10 mouse cellular contexts compared by ENCODE assay signal in the genomic region with DNA sequence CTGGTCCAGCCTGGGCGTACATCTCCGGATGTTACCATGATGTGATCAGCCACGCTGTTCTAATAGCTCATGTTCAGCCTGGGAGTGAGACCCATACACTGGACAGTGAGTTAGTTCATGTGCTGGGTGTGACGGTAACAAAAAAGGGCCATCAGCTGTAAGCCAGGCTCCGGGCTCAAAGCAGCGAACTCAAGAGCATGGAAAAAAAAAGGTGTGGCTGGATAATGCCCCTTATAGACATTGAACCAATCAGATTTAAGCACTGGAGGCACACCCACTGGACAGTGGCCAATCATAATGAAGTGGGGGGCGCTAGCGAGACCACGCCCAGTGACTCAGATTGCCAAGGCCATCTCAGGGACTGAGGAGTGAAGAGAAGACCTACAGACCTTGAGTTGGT. TPM values are rescaled to one million over a fixed set of nuclear protein-coding genes. Genes with fewer than 3 reads are reported as not detected.
DNase-seq lines count a peak whose midpoint lies in the region; ATAC-seq and TF ChIP-seq lines count a peak whose summit lies in the region.
"Had no signal": no experiment of that assay in that cellular context is flagged by ENCODE, and none has a peak within 500 bp of the region (broad histone marks: within the 10 kb centered on the region; RNA-seq: fewer than 3 reads in every experiment).

A gene (plus strand): TSS at position 338 of the 400 bp plus-strand sequence.

- no peak for TF ChIP-seq EP300 in heart, adult 2 months (IDR thresholded peaks at IDR 0.05; ENCODE audit: insufficient read depth, low read depth, low read length)

- TF ChIP-seq CTCF in heart, adult 2 months (IDR thresholded peaks at IDR 0.05), result no peak
- TF ChIP-seq CTCF in thymus, adult 2 months (IDR thresholded peaks at IDR 0.05; ENCODE audit: borderline replicate concordance, control insufficient read depth, extremely low read depth, insufficient read depth, low read length, poor library complexity), result no peak

- peak; percentile 27 for DNase-seq in heart, postnatal 4 days
- no peak for DNase-seq in heart, adult 2 months
- DNase-seq in ES-E14 (ENCODE audit: low read depth, low spot score), result peak; percentile 50
- DNase-seq in embryo, embryonic 10 days (ENCODE audit: low spot score), result peak; percentile 55
- no peak for DNase-seq in layer of hippocampus, postnatal 36 days
- DNase-seq in thymus, adult 2 months, result no peak
- DNase-seq: right cerebral cortex, postnatal 14 days had no signal

- in situ Hi-C loops in ES-E14 (cut with MboI; ENCODE audit: low sequenced_read_pairs in 2 of 2, unreplicated experiment in 2 of 2), result no loop called here

- 40% methylated on average over 9 of the region's 9 CpGs for WGBS in heart, adult 2 months
- WGBS in macrophage (ENCODE audit: missing documents), result 79% methylated on average over 9 of the region's 9 CpGs
- 74% methylated on average over 9 of the region's 9 CpGs for WGBS in thymus, adult 2 months

- no peak for TF ChIP-seq POLR2A in heart, adult 2 months (IDR thresholded peaks at IDR 0.05; ENCODE audit: insufficient read depth, low read depth, low read length)
- no peak for TF ChIP-seq POLR2A in thymus, adult 2 months (IDR thresholded peaks at IDR 0.05; ENCODE audit: control insufficient read depth, extremely low read depth, insufficient read depth, low read length, poor library complexity)

- H3K36me3 ChIP-seq in heart, adult 2 months (ENCODE audit: control insufficient read depth, insufficient read depth, low read length), result no peaks in the 10 kb centered on the region
- H3K36me3 ChIP-seq in ES-E14 (ENCODE audit: control insufficient read depth, insufficient read depth, low read length, poor library complexity, severe bottlenecking), result no peaks in the 10 kb centered on the region
- H3K36me3 ChIP-seq in macrophage (ENCODE audit: inconsistent target), result no peaks in the 10 kb centered on the region
- H3K36me3 ChIP-seq in thymus, adult 2 months (ENCODE audit: control insufficient read depth, insufficient read depth, low read length), result no peaks in the 10 kb centered on the region
- H3K36me3 ChIP-seq: limb, embryonic 12.5 days had no signal

- no peaks in the 10 kb centered on the region for H3K9me3 ChIP-seq in ES-E14 (ENCODE audit: control insufficient read depth, insufficient read depth, low read depth, low read length)

- H3K79me2 ChIP-seq in heart, adult 2 months (replicated peaks; ENCODE audit: control insufficient read depth, insufficient read depth, low read length), result no peaks in the 10 kb centered on the region
- no peaks in the 10 kb centered on the region for H3K79me2 ChIP-seq in macrophage (ENCODE audit: inconsistent target)

- intact Hi-C loops in heart, adult 2 months (cut with DNase I), result no loop called here

- no peak within 1 kb of the TSS for H3K27ac ChIP-seq in heart, adult 2 months
- H3K27ac ChIP-seq in ES-E14 (ENCODE audit: insufficient read depth, low read depth, low read length, poor library complexity, severe bottlenecking) (no peak within 1 kb of the TSS; the same call in 1 of the 2 replicates), macrophage (peak within 1 kb of the TSS; percentile 12; the same call in 1 of the 2 replicates)
- no peak within 1 kb of the TSS for H3K27ac ChIP-seq in thymus, adult 2 months (ENCODE audit: control insufficient read depth, insufficient read depth, low read length)
- H3K27ac ChIP-seq: limb, embryonic 12.5 days had no signal

- H3K27me3 ChIP-seq in heart, adult 2 months (ENCODE audit: control insufficient read depth, insufficient read depth, low read length), result no peaks in the 10 kb centered on the region
- no peaks in the 10 kb centered on the region for H3K27me3 ChIP-seq in thymus, adult 2 months (ENCODE audit: control insufficient read depth, insufficient read depth, low read length)

- H3K4me1 ChIP-seq in heart, adult 2 months (ENCODE audit: control insufficient read depth, insufficient read depth, low read length), result no peaks in the 10 kb centered on the region; the same call in 1 of the 2 replicates
- H3K4me1 ChIP-seq in ES-E14 (ENCODE audit: control insufficient read depth in 2 of 2, insufficient read depth in 2 of 2, low read length in 2 of 2, poor library complexity in 1 of 2), result peaks cover 0 to 5% of the 10 kb centered on the region in 2 experiments; a peak in 1 of 4 replicates
- no peaks in the 10 kb centered on the region for H3K4me1 ChIP-seq in thymus, adult 2 months (replicated peaks; ENCODE audit: control insufficient read depth, insufficient read depth, low read length)
- H3K4me1 ChIP-seq: limb, embryonic 12.5 days had no signal

- no peak for ATAC-seq in activated CD4-positive, CD25-positive, alpha-beta regulatory T cell, adult 4 months

- no peak within 1 kb of the TSS for H3K9ac ChIP-seq in heart, adult 2 months (ENCODE audit: low read depth, low read length)
- H3K9ac ChIP-seq in ES-E14 (ENCODE audit: insufficient read depth, low read depth, low read length, poor library complexity, severe bottlenecking), result no peak within 1 kb of the TSS
- H3K9ac ChIP-seq: limb, embryonic 12.5 days had no signal

- H3K4me3 ChIP-seq in heart, adult 2 months, result no peak within 1 kb of the TSS
- no peak within 1 kb of the TSS for H3K4me3 ChIP-seq in ES-E14 (ENCODE audit: insufficient read depth in 1 of 2, low read depth in 1 of 2, low read length in 2 of 2, poor library complexity in 1 of 2, severe bottlenecking in 1 of 2)
- H3K4me3 ChIP-seq in macrophage (ENCODE audit: inconsistent target), result no peak within 1 kb of the TSS
- no peak within 1 kb of the TSS for H3K4me3 ChIP-seq in thymus, adult 2 months (ENCODE audit: control insufficient read depth, insufficient read depth, low read length)
- H3K4me3 ChIP-seq: limb, embryonic 12.5 days had no signal

TF ChIP-seq in ES-E14, 5 proteins besides CTCF, POLR2A, EP300 and RAD21:
- TF ChIP-seq ZC3H11A (IDR thresholded peaks at IDR 0.05; ENCODE audit: borderline replicate concordance, low read depth, low read length), result no peak
- TF ChIP-seq CHD2 (IDR thresholded peaks at IDR 0.05; ENCODE audit: low read depth, low read length), result 0 out of 2 replicates have a peak, but pooled peaks have one; percentile 37

RNA-seq across cellular contexts. Expression of the gene that starts here (rescaled TPM):
- total RNA-seq in heart, postnatal 4 days (2021), result not detected
- total RNA-seq in heart, adult 2 months (2021), result not detected
- polyA plus RNA-seq in heart, adult 2 months (2012; rRNA removed), result 0.35 TPM in 1 of 2 replicates, not detected in the other
- total RNA-seq in ES-E14 (2012; rRNA removed), result 1.1 and 2.4 TPM in 2 replicates
- total RNA-seq in macrophage (2018; cell fraction: chromatin; rRNA removed), result not detected
- total RNA-seq in macrophage (2018; cell fraction: cytosol; rRNA removed), result not detected
- total RNA-seq in macrophage (2018; cell fraction: nucleus; rRNA removed), result not detected
- not detected in 3 replicates for polyA plus RNA-seq in macrophage (2018)
- total RNA-seq in layer of hippocampus, postnatal 36 days (2021), result not detected
- polyA plus RNA-seq in activated CD4-positive, CD25-positive, alpha-beta regulatory T cell, adult 4 months (2017; shearing (Covaris generic)), result not detected
- 0.28 and 0.82 TPM in 2 replicates for polyA plus RNA-seq in thymus, adult 2 months (2012; rRNA removed)
- polyA plus RNA-seq: limb, embryonic 12.5 days had no signal

Comparison
In these comparisons a context has a peak if more than half of its experiments do, and no peak if none do; other contexts are left out.
1. Peak in DNase-seq in heart, postnatal 4 days; RNA of the gene not detected or under 1 TPM.
2. DNase-seq: peak in ES-E14 (single experiment) and embryo, embryonic 10 days (single experiment); none in heart, adult 2 months (0 of 2), layer of hippocampus, postnatal 36 days (0 of 2) and thymus, adult 2 months (single experiment).